14 mouse cellular contexts compared by ENCODE assay signal in genomic region chr6:54906053-54907040, GRCm38 (mm10).
DNase-seq lines count a peak whose midpoint lies in the region; ATAC-seq and TF ChIP-seq lines count a peak whose summit lies in the region.
"Had no signal": no experiment of that assay in that cellular context is flagged by ENCODE, and none has a peak within 500 bp of the region (broad histone marks: within the 10 kb centered on the region; RNA-seq: fewer than 3 reads in every experiment).

No protein-coding gene starts in this region.

- intact Hi-C loops in heart, postnatal 10 days (cut with DNase I), result no loop called here

- peak; percentile 51 for ATAC-seq in forebrain, postnatal 0 days
- no peak for ATAC-seq in forebrain, embryonic 11.5 days (replicated peaks; ENCODE audit: low FRiP score)
- 0 out of 2 replicates have a peak, but pooled peaks have one; percentile 38 for ATAC-seq in neural tube, embryonic 11.5 days (ENCODE audit: insufficient read depth, low FRiP score, low TSS enrichment)
- ATAC-seq in stomach, embryonic 16.5 days (ENCODE audit: insufficient read depth, low FRiP score), result peak; percentile 74
- no peak for ATAC-seq in lung, postnatal 0 days
- ATAC-seq: activated CD4-positive, CD25-positive, alpha-beta regulatory T cell, adult 4 months; forebrain, embryonic 13.5 days; liver, postnatal 0 days had no signal

- H3K4me2 ChIP-seq in forebrain, postnatal 0 days (ENCODE audit: low read depth), result no peak overlapping the region
- H3K4me2 ChIP-seq in forebrain, embryonic 11.5 days (ENCODE audit: low read depth, low read length, severe bottlenecking), result no peak overlapping the region
- H3K4me2 ChIP-seq in neural tube, embryonic 11.5 days (ENCODE audit: low read depth), result no peak overlapping the region
- no peak overlapping the region for H3K4me2 ChIP-seq in stomach, embryonic 16.5 days (ENCODE audit: low read depth, low read length)
- no peak overlapping the region for H3K4me2 ChIP-seq in lung, postnatal 0 days (replicated peaks; ENCODE audit: low read depth, low read length)
- H3K4me2 ChIP-seq: forebrain, embryonic 13.5 days had no signal

- DNase-seq in forebrain, postnatal 0 days, result no peak
- DNase-seq in forebrain, embryonic 11.5 days (ENCODE audit: low spot score), result no peak
- no peak for DNase-seq in neural tube, embryonic 11.5 days (ENCODE audit: low spot score)
- DNase-seq in neural tube, embryonic 10.5 days (ENCODE audit: extremely low spot score, low spot score), result no peak
- peak; percentile 47 to 62 for DNase-seq in heart, postnatal 10 days
- DNase-seq in left cerebral cortex, adult 8-10 months (ENCODE audit: low spot score in 2 of 2), result no peak
- DNase-seq in lung, postnatal 0 days (ENCODE audit: low spot score), result no peak
- DNase-seq: embryo, embryonic 11 days; kidney, postnatal 14 days; liver, postnatal 0 days; right cerebral cortex, adult 18-20 months had no signal

- TF ChIP-seq EP300 in lung, postnatal 0 days (IDR thresholded peaks at IDR 0.05), result no peak

- no peak overlapping the region for H3K4me3 ChIP-seq in forebrain, postnatal 0 days (ENCODE audit: low read depth, low read length)
- H3K4me3 ChIP-seq in forebrain, embryonic 11.5 days (ENCODE audit: low read depth, low read length), result no peak overlapping the region
- no peak overlapping the region for H3K4me3 ChIP-seq in neural tube, embryonic 11.5 days (ENCODE audit: low read depth, low read length)
- H3K4me3 ChIP-seq in stomach, embryonic 16.5 days (replicated peaks; ENCODE audit: low read length), result no peak overlapping the region
- H3K4me3 ChIP-seq in lung, postnatal 0 days (ENCODE audit: low read depth, low read length), result no peak overlapping the region
- H3K4me3 ChIP-seq: forebrain, embryonic 13.5 days had no signal

- no peaks in the 10 kb centered on the region for H3K4me1 ChIP-seq in forebrain, postnatal 0 days (ENCODE audit: insufficient read depth)
- no peaks in the 10 kb centered on the region for H3K4me1 ChIP-seq in forebrain, embryonic 11.5 days (replicated peaks; ENCODE audit: control insufficient read depth, insufficient read depth, low read length)
- no peaks in the 10 kb centered on the region for H3K4me1 ChIP-seq in neural tube, embryonic 11.5 days (ENCODE audit: control insufficient read depth, insufficient read depth, low read length)
- H3K4me1 ChIP-seq in stomach, embryonic 16.5 days (ENCODE audit: control insufficient read depth, insufficient read depth, low read length), result no peaks in the 10 kb centered on the region
- no peaks in the 10 kb centered on the region for H3K4me1 ChIP-seq in lung, postnatal 0 days (ENCODE audit: insufficient read depth, low read depth, low read length)
- H3K4me1 ChIP-seq: forebrain, embryonic 13.5 days had no signal

- no peaks in the 10 kb centered on the region for H3K36me3 ChIP-seq in forebrain, postnatal 0 days (ENCODE audit: insufficient read depth)
- no peaks in the 10 kb centered on the region for H3K36me3 ChIP-seq in forebrain, embryonic 11.5 days (ENCODE audit: control insufficient read depth, insufficient read depth, low read length)
- H3K36me3 ChIP-seq in neural tube, embryonic 11.5 days (ENCODE audit: control insufficient read depth, insufficient read depth, low read length), result no peaks in the 10 kb centered on the region
- no peaks in the 10 kb centered on the region for H3K36me3 ChIP-seq in stomach, embryonic 16.5 days (ENCODE audit: control insufficient read depth, insufficient read depth, low read length)
- no peaks in the 10 kb centered on the region for H3K36me3 ChIP-seq in lung, postnatal 0 days (ENCODE audit: insufficient read depth, low read length)

- no peak overlapping the region for H3K27ac ChIP-seq in forebrain, postnatal 0 days (ENCODE audit: low read depth, low read length)
- H3K27ac ChIP-seq in forebrain, embryonic 11.5 days (ENCODE audit: low read depth, low read length), result no peak overlapping the region
- no peak overlapping the region for H3K27ac ChIP-seq in neural tube, embryonic 11.5 days (ENCODE audit: low read depth, low read length)
- peak overlapping the region; percentile 20; the same call in 1 of the 2 replicates for H3K27ac ChIP-seq in stomach, embryonic 16.5 days (ENCODE audit: low read length)
- H3K27ac ChIP-seq in lung, postnatal 0 days (ENCODE audit: low read length), result no peak overlapping the region
- H3K27ac ChIP-seq: forebrain, embryonic 13.5 days had no signal

- no peak for TF ChIP-seq CTCF in forebrain, postnatal 0 days (IDR thresholded peaks at IDR 0.05; ENCODE audit: low read depth)
- TF ChIP-seq CTCF in lung, postnatal 0 days (IDR thresholded peaks at IDR 0.05), result no peak

- H3K9me3 ChIP-seq in forebrain, postnatal 0 days (ENCODE audit: low read length), result no peaks in the 10 kb centered on the region
- no peaks in the 10 kb centered on the region for H3K9me3 ChIP-seq in forebrain, embryonic 11.5 days (ENCODE audit: control insufficient read depth, low read length)
- no peaks in the 10 kb centered on the region for H3K9me3 ChIP-seq in neural tube, embryonic 11.5 days (ENCODE audit: control insufficient read depth, low read length)
- no peaks in the 10 kb centered on the region for H3K9me3 ChIP-seq in stomach, embryonic 16.5 days (replicated peaks; ENCODE audit: control insufficient read depth, low read length)
- H3K9me3 ChIP-seq in lung, postnatal 0 days (ENCODE audit: low read length), result no peaks in the 10 kb centered on the region

- no peak overlapping the region for H3K9ac ChIP-seq in forebrain, postnatal 0 days
- H3K9ac ChIP-seq in forebrain, embryonic 11.5 days (ENCODE audit: low read length), result no peak overlapping the region
- no peak overlapping the region for H3K9ac ChIP-seq in neural tube, embryonic 11.5 days (ENCODE audit: low read length)
- no peak overlapping the region for H3K9ac ChIP-seq in stomach, embryonic 16.5 days (ENCODE audit: low read length)
- no peak overlapping the region for H3K9ac ChIP-seq in lung, postnatal 0 days (replicated peaks; ENCODE audit: low read depth)
- H3K9ac ChIP-seq: forebrain, embryonic 13.5 days; liver, postnatal 0 days had no signal

- 88% methylated on average over 10 of the region's 10 CpGs for WGBS in forebrain, postnatal 0 days
- 89% methylated on average over 10 of the region's 10 CpGs for WGBS in forebrain, embryonic 11.5 days
- WGBS in neural tube, embryonic 11.5 days, result 84% methylated on average over 10 of the region's 10 CpGs
- 72% methylated on average over 10 of the region's 10 CpGs for WGBS in stomach, embryonic 16.5 days
- WGBS in lung, postnatal 0 days, result 82% methylated on average over 10 of the region's 10 CpGs

- H3K27me3 ChIP-seq in forebrain, postnatal 0 days (ENCODE audit: insufficient read depth, low read length), result no peaks in the 10 kb centered on the region
- no peaks in the 10 kb centered on the region for H3K27me3 ChIP-seq in forebrain, embryonic 11.5 days (ENCODE audit: control insufficient read depth, insufficient read depth, low read length)
- no peaks in the 10 kb centered on the region for H3K27me3 ChIP-seq in neural tube, embryonic 11.5 days (ENCODE audit: control insufficient read depth, insufficient read depth, low read length)
- H3K27me3 ChIP-seq in stomach, embryonic 16.5 days (ENCODE audit: control insufficient read depth, insufficient read depth, low read length), result no peaks in the 10 kb centered on the region
- no peaks in the 10 kb centered on the region for H3K27me3 ChIP-seq in lung, postnatal 0 days (replicated peaks; ENCODE audit: insufficient read depth, low read length)
- H3K27me3 ChIP-seq: forebrain, embryonic 13.5 days had no signal

Comparison
In these comparisons a context has a peak if more than half of its experiments do, and no peak if none do; other contexts are left out.
1. ATAC-seq: peak in forebrain, postnatal 0 days (single experiment), neural tube, embryonic 11.5 days (single experiment) and stomach, embryonic 16.5 days (single experiment); none in forebrain, embryonic 11.5 days (single experiment) and lung, postnatal 0 days (single experiment).
2. DNase-seq: peak in heart, postnatal 10 days (2 of 2); none in forebrain, postnatal 0 days (single experiment), forebrain, embryonic 11.5 days (single experiment), neural tube, embryonic 11.5 days (single experiment), neural tube, embryonic 10.5 days (single experiment), left cerebral cortex, adult 8-10 months (0 of 2) and lung, postnatal 0 days (single experiment).